Mouse (Mus musculus) thymus, postnatal 36 days (tissue): ENCODE data around the gene Eng.

Experiments
- DNase-seq, 2 experiments: peaks; one replicate each; pipeline ENCODE4 v3.0.0; 2022; ENCODE audit warnings: mixed read lengths in 2 of 2

Gene Eng

GRCm38 (mm10) chr2:32645647-32646046 is 748 bp upstream of the Eng start:
- no peak for DNase-seq

- no peak for DNase-seq
These were observed 971 bp downstream of the Eng start for GRCm38 (mm10) chr2:32647366-32647765.

- no peak for DNase-seq
These were observed 7.4 kb downstream of the Eng start for GRCm38 (mm10) chr2:32653764-32654163.

GRCm38 (mm10) chr2:32654743-32655393 is 8.5 kb downstream of the Eng start:
- DNase-seq, result no peak

GRCm38 (mm10) chr2:32655394-32655744 is 9.0 kb downstream of the Eng start:
- no peak for DNase-seq

GRCm38 (mm10) chr2:32655826-32656225 is 9.4 kb downstream of the Eng start:
- no peak for DNase-seq

- no peak for DNase-seq
These were observed 12.5 kb downstream of the Eng start for GRCm38 (mm10) chr2:32658873-32659272.

- no peak for DNase-seq
These were observed 15.2 kb downstream of the Eng start for GRCm38 (mm10) chr2:32661509-32662107.

- DNase-seq, result no peak
These were observed 15.9 kb downstream of the Eng start for GRCm38 (mm10) chr2:32662291-32662690.

- no peak for DNase-seq
These were observed 18.9 kb downstream of the Eng start for GRCm38 (mm10) chr2:32665345-32665744.

GRCm38 (mm10) chr2:32665853-32666252 is 19.5 kb downstream of the Eng start:
- DNase-seq, result no peak

GRCm38 (mm10) chr2:32667775-32668174 is 21.4 kb downstream of the Eng start:
- no peak for DNase-seq

- no peak for DNase-seq
These were observed 21.8 kb downstream of the Eng start for GRCm38 (mm10) chr2:32668176-32668575.

- DNase-seq, result no peak
These were observed 23.5 kb downstream of the Eng start for GRCm38 (mm10) chr2:32669876-32670275.

- no peak for DNase-seq
These were observed 24.8 kb downstream of the Eng start for GRCm38 (mm10) chr2:32671147-32671546.

GRCm38 (mm10) chr2:32671907-32672595 is 25.7 kb downstream of the Eng start:
- no peak for DNase-seq

GRCm38 (mm10) chr2:32673176-32673917 is 27.0 kb downstream of the Eng start:
- no peak for DNase-seq

- no peak for DNase-seq
These were observed 30.4 kb downstream of the Eng start for GRCm38 (mm10) chr2:32676821-32677220.

- no peak for DNase-seq
These were observed 31.3 kb downstream of the Eng start for GRCm38 (mm10) chr2:32677683-32678082.

GRCm38 (mm10) chr2:32680051-32680451 is 33.7 kb downstream of the Eng start:
- no peak for DNase-seq

- no peak for DNase-seq
These were observed 34.7 kb downstream of the Eng start for GRCm38 (mm10) chr2:32680961-32681650.

GRCm38 (mm10) chr2:32681754-32682153 is 35.4 kb downstream of the Eng start:
- DNase-seq, result no peak
